Mouse (Mus musculus): Measurements from ENCODE around the gene Pfkfb3. TPM values are rescaled to one million over a fixed set of nuclear protein-coding genes. Genes with fewer than 3 reads are reported as not detected.

The Pfkfb3 gene
- 17.9 and 19.2 TPM in 2 replicates for polyA plus RNA-seq (2015; fragmentation: Nextera tagmentation; extraction: Ambion mirVana)

DNA sequence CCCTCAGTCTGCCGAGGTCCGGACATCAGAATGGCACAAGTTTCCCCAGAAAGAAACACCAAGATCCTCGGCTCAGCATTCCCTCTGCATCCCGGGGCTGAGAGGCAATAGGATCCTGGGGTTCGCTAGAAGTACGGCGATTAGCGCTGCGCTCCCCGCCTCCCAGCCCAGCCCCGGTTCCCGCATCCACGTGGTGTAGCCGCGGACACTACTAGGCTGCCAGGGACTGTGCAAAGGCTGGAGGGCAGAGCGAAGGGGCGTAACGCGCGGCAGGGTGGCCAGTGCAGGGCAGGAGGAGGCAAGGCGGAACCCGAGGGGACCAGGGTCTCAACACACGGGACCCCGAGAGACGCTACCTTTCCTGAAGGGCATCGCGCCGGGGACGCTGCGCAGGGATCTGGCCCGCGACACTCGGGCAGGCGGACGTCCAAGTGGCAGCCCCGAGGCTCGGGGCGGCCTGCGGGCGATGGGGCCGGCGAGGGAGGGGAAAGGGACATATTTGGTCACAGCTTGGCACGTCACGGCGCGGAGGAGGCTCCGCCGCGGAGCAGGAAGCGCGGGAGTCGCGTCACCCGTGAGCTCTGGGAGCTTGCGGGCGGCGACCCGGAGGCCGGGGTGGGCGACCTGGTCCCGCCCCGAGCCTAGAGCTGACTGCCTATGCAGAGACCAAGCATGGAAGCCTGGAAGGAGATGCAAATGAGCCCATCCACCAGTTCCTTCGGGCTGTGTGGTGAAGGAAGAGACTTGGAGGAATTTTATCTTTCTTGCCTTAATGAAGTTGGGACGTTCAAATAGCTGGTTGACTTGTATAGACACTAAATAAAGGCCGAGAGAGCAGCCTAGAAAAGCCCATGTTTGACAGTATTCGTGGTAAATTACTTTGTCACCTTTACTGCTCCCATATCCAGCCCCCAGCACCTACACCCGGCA, at the start of gene Pfkfb3:
Gene Pfkfb3 (minus strand): TSS at position 607 of the 930 bp plus-strand sequence.
- no peak within 1 kb of the TSS for H3K27ac ChIP-seq (ENCODE audit: low read length)
- 1% methylated on average over 60 of the region's 67 CpGs for WGBS
- peak; percentile 88 for ATAC-seq (ENCODE audit: low read depth)
- H3K27me3 ChIP-seq (ENCODE audit: control insufficient read depth, insufficient read depth, low read depth, low read length): 0 out of 2 replicates have a peak, but pooled peaks cover 2% of the 10 kb centered on the region
- peaks cover 9% of the 10 kb centered on the region for H3K4me1 ChIP-seq (replicated peaks; ENCODE audit: control insufficient read depth, insufficient read depth, low read length)
- peak within 1 kb of the TSS; percentile 65 for H3K9ac ChIP-seq (ENCODE audit: low read length)
- peak within 1 kb of the TSS; percentile 97 for H3K4me2 ChIP-seq (ENCODE audit: low read depth, low read length)
- H3K4me3 ChIP-seq (ENCODE audit: low read length): peak within 1 kb of the TSS; percentile 61
- no peaks in the 10 kb centered on the region for H3K9me3 ChIP-seq (ENCODE audit: control insufficient read depth, low read length)
- no peaks in the 10 kb centered on the region for H3K36me3 ChIP-seq (ENCODE audit: control insufficient read depth, insufficient read depth, low read length)

DNA sequence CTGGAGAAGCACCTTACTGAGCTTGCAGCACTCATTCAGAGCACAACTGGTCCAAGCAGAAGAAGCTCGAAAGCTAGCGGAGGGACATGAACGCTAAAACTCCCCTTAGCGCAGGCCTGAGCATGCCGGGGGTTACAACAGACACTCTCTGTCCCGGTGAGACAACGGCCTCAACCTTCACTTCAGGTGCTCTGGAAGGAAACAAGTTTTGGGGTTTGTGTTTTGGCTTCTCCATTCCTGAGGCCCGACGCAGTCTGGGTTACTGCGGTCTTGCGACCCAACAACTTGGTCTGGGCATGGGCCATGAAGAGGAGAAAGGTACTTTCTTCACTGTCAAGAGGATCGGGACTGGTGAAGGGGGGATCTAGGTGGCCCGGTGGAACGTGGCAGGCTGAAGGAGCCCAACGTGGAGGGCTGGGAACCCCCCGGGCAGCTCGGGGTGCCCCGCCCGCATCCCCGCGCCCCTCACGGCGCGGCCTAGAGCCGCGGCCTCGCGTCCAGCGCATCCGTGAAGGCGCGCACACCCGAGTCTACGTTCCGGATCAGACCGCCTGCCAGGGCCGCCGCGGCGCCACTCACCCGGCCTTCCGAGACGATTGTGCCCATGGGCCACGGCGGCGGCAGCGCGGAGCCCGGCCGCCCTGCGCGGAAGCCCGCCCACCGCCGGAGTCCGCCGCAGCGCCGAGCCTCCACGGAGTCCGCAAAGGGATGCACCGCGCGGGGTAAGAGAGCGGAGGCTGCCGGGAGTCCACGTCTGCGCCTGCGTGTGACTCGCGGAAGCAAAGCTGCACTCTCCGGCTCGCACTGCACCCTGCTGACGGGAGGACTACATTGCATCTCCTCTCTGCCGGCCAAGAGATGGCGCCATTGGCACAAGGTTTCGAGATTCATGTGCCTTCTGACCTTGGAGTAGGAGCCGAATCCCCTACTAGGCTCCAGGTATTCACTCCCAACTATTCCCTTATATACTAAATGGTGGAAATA, 48.9 kb upstream of the Pfkfb3 start:
- Histone ChIP-seq H3K9ac (ENCODE audit: low read length) (peak overlapping the region; percentile 99), H3K36me3 (ENCODE audit: control insufficient read depth, insufficient read depth, low read length) (0 out of 2 replicates have a peak, but pooled peaks cover 3% of the 10 kb centered on the region), H3K27me3 (ENCODE audit: control insufficient read depth, insufficient read depth, low read depth, low read length) (no peaks in the 10 kb centered on the region), H3K4me3 (ENCODE audit: low read length) (peak overlapping the region; percentile 97), H3K4me1 (replicated peaks; ENCODE audit: control insufficient read depth, insufficient read depth, low read length) (peaks cover 7% of the 10 kb centered on the region), H3K4me2 (ENCODE audit: low read depth, low read length) (peak overlapping the region; percentile 63), H3K27ac (ENCODE audit: low read length) (peak overlapping the region; percentile 55; the same call in 1 of the 2 replicates), H3K9me3 (ENCODE audit: control insufficient read depth, low read length) (no peaks in the 10 kb centered on the region)
- peak; percentile 99 for ATAC-seq (ENCODE audit: low read depth)
- WGBS: under 1% methylated on average over 67 of the region's 78 CpGs

DNA sequence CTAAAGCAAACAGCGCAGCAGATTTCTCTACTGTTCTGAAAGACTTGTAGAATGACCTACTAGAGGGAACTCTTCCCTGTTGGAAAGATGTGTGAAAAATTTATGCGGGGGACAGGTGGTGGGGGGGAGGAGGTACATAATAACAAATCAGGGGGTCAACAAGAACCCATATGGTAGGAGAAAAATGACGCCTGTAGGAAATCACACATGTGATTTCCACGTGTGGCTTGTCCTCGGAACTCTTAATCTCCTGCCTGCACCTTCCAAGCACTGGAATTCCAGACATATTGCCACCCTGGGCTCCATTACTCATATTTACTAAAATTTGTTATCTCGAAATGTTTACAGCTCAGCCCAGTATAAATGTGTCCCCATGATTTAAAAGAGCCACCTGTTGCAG, 47.9 kb upstream of the Pfkfb3 start:
- H3K36me3 ChIP-seq (ENCODE audit: control insufficient read depth, insufficient read depth, low read length): peaks cover 9% of the 10 kb centered on the region; the same call in 1 of the 2 replicates
- peak overlapping the region; percentile 97 for H3K4me3 ChIP-seq (ENCODE audit: low read length)
- WGBS: 70% methylated on average over 6 of the region's 6 CpGs
- no peaks in the 10 kb centered on the region for H3K9me3 ChIP-seq (ENCODE audit: control insufficient read depth, low read length)
- no peak for ATAC-seq (ENCODE audit: low read depth)
- H3K27ac ChIP-seq (ENCODE audit: low read length): no peak overlapping the region
- no peaks in the 10 kb centered on the region for H3K27me3 ChIP-seq (ENCODE audit: control insufficient read depth, insufficient read depth, low read depth, low read length)
- H3K9ac ChIP-seq (ENCODE audit: low read length): peak overlapping the region; percentile 99
- peak overlapping the region; percentile 63 for H3K4me2 ChIP-seq (ENCODE audit: low read depth, low read length)
- H3K4me1 ChIP-seq (replicated peaks; ENCODE audit: control insufficient read depth, insufficient read depth, low read length): peaks cover 7% of the 10 kb centered on the region

DNA sequence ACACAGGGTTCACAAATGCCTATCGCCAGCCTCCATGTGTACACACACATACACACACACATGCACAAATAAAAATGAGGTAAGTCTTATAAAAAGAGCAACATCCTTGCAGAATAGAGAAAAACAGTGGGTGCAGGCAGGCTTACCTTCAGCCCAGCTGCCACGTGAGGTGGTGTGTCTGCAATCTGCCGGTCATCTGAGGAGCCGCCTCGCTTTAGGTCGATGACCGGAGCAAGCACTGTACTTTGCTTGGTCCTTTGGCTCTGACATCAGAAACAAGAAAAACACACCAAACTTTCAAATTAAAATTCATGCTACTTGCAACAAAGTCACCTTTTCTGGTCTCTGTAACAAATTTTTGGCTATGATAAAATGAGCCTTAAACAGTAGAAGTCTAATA, 44.0 kb upstream of the Pfkfb3 start:
- Histone ChIP-seq H3K9ac (ENCODE audit: low read length) (no peak overlapping the region), H3K36me3 (ENCODE audit: control insufficient read depth, insufficient read depth, low read length) (peaks cover 36% of the 10 kb centered on the region), H3K27ac (ENCODE audit: low read length) (no peak overlapping the region), H3K4me3 (ENCODE audit: low read length) (no peak overlapping the region), H3K27me3 (ENCODE audit: control insufficient read depth, insufficient read depth, low read depth, low read length) (no peaks in the 10 kb centered on the region), H3K4me1 (replicated peaks; ENCODE audit: control insufficient read depth, insufficient read depth, low read length) (peaks cover 7% of the 10 kb centered on the region), H3K4me2 (ENCODE audit: low read depth, low read length) (no peak overlapping the region), H3K9me3 (ENCODE audit: control insufficient read depth, low read length) (no peaks in the 10 kb centered on the region)
- 97% methylated on average over 7 of the region's 7 CpGs for WGBS
- no peak for ATAC-seq (ENCODE audit: low read depth)

DNA sequence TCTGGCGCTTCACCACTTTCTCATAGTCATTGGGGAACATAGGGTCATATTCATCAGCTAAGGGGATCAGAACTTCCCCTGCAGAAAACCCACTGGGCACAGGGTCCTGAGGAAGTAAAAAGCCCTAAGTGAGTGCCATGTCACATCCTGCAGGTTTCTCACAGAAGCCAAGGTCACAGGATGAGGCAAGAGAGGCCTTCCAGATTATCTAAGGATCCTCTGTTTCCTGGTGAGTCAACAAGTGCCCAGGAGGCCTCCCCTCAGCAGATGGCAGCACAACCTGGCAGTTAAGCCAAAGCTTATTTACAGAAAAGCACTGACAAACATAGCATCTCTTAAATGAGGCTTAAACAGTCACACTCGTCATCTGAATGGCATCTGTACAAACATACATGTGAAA, 42.8 kb upstream of the Pfkfb3 start:
- H3K27ac ChIP-seq (ENCODE audit: low read length): no peak overlapping the region
- no peak overlapping the region for H3K4me3 ChIP-seq (ENCODE audit: low read length)
- no peak overlapping the region for H3K9ac ChIP-seq (ENCODE audit: low read length)
- H3K27me3 ChIP-seq (ENCODE audit: control insufficient read depth, insufficient read depth, low read depth, low read length): no peaks in the 10 kb centered on the region
- ATAC-seq (ENCODE audit: low read depth): no peak
- no peak overlapping the region for H3K4me2 ChIP-seq (ENCODE audit: low read depth, low read length)
- H3K9me3 ChIP-seq (ENCODE audit: control insufficient read depth, low read length): no peaks in the 10 kb centered on the region
- peaks cover 48% of the 10 kb centered on the region for H3K36me3 ChIP-seq (ENCODE audit: control insufficient read depth, insufficient read depth, low read length)
- 77% methylated on average over 2 of the region's 2 CpGs for WGBS
- peaks cover 2% of the 10 kb centered on the region for H3K4me1 ChIP-seq (replicated peaks; ENCODE audit: control insufficient read depth, insufficient read depth, low read length)

DNA sequence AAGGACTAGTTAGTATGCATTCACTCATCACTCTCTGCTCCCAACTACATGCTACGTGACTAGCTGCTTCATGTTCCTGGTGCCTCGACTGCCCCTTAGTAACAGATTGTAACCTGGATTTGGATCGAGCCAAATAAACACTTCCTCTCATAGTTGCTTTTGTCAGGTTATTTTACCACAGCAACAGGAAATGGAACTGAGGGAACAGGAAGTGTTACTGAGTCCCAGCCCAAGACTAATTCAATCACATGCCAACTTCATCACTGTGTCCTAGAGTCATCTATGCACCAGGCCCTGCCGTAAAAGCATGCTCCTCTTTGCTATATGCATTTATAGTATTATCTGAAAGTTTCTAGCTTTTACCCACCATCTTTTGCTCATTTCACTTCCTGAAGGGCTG, 34.1 kb upstream of the Pfkfb3 start:
- Histone ChIP-seq H3K36me3 (ENCODE audit: control insufficient read depth, insufficient read depth, low read length) (peaks cover 73% of the 10 kb centered on the region), H3K4me3 (ENCODE audit: low read length) (no peak overlapping the region), H3K27me3 (ENCODE audit: control insufficient read depth, insufficient read depth, low read depth, low read length) (no peaks in the 10 kb centered on the region), H3K4me1 (replicated peaks; ENCODE audit: control insufficient read depth, insufficient read depth, low read length) (no peaks in the 10 kb centered on the region), H3K9me3 (ENCODE audit: control insufficient read depth, low read length) (no peaks in the 10 kb centered on the region), H3K27ac (ENCODE audit: low read length) (no peak overlapping the region), H3K4me2 (ENCODE audit: low read depth, low read length) (no peak overlapping the region), H3K9ac (ENCODE audit: low read length) (no peak overlapping the region)
- 91% methylated on average over 4 of the region's 4 CpGs for WGBS
- ATAC-seq (ENCODE audit: low read depth): no peak

DNA sequence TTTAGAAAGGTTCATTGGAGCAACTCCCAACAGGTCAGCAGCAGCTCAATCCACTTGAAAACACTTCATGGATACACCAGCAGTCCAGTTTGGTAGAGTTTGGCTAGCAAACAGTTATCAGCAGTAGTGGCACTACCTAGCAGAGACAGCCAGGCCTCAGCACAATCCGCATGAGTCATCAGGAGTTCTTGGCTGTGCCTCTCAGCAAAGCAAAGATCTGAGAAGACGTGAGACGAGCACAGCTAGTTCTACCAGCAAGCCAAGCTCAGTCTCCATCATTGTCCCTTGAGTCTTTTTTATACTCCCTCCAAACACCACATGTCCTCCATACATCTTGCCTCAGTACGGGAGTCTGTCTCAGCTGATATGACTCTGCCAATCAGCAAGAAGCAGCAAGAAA, 25.5 kb upstream of the Pfkfb3 start:
- ATAC-seq (ENCODE audit: low read depth): no peak
- H3K9me3 ChIP-seq (ENCODE audit: control insufficient read depth, low read length): no peaks in the 10 kb centered on the region
- 87% methylated on average over 4 of the region's 4 CpGs for WGBS
- H3K27me3 ChIP-seq (ENCODE audit: control insufficient read depth, insufficient read depth, low read depth, low read length): no peaks in the 10 kb centered on the region
- H3K4me3 ChIP-seq (ENCODE audit: low read length): no peak overlapping the region
- no peak overlapping the region for H3K27ac ChIP-seq (ENCODE audit: low read length)
- H3K4me1 ChIP-seq (replicated peaks; ENCODE audit: control insufficient read depth, insufficient read depth, low read length): no peaks in the 10 kb centered on the region
- H3K4me2 ChIP-seq (ENCODE audit: low read depth, low read length): no peak overlapping the region
- H3K9ac ChIP-seq (ENCODE audit: low read length): no peak overlapping the region
- peaks cover 14% of the 10 kb centered on the region for H3K36me3 ChIP-seq (ENCODE audit: control insufficient read depth, insufficient read depth, low read length)

DNA sequence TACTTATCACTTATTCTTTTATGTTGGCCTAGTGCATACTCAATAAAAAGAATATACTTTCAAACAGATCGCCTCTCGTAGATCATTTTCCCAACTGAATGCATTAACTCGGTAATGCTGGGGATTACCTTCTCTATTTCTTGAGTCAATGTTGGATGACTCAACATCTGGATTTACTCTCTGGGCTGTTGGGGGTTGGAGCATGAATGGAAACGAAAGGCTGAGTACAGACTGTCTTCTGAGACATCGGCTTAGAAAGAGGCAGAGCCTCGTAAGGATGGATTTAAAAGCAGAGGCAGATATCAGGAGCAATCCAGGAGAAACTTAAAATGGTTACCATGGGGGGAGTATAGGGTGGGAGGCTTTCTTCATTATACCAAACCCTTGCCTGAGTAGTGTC, 24.3 kb upstream of the Pfkfb3 start:
- H3K4me1 ChIP-seq (replicated peaks; ENCODE audit: control insufficient read depth, insufficient read depth, low read length): no peaks in the 10 kb centered on the region
- H3K27ac ChIP-seq (ENCODE audit: low read length): no peak overlapping the region
- H3K4me2 ChIP-seq (ENCODE audit: low read depth, low read length): no peak overlapping the region
- peaks cover 7% of the 10 kb centered on the region for H3K36me3 ChIP-seq (ENCODE audit: control insufficient read depth, insufficient read depth, low read length)
- no peak overlapping the region for H3K9ac ChIP-seq (ENCODE audit: low read length)
- H3K4me3 ChIP-seq (ENCODE audit: low read length): no peak overlapping the region
- no peaks in the 10 kb centered on the region for H3K9me3 ChIP-seq (ENCODE audit: control insufficient read depth, low read length)
- WGBS: 86% methylated on average over 6 of the region's 6 CpGs
- no peak for ATAC-seq (ENCODE audit: low read depth)
- no peaks in the 10 kb centered on the region for H3K27me3 ChIP-seq (ENCODE audit: control insufficient read depth, insufficient read depth, low read depth, low read length)

DNA sequence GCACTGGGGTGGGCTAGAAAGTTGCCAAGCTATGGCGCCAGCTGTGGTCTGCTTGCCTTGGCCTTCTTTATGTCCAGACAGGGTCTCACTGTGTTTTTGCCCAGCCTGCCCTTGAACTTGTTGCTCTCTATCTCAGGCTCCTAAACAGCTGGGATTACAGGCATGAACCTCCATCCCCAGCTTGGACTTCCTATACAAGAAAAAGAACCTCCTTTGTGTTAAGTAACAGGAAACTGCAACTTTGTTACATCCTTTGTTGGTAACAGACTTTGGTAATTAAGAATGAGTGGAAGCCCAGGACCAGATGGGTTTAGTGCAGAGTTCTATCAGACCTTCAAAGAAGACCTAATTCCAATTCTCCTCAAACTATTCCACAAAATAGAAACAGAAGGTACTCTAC, 19.8 kb upstream of the Pfkfb3 start:
- WGBS: 95% methylated on average over 1 of the region's 1 CpGs
- no peak for ATAC-seq (ENCODE audit: low read depth)
- no peak overlapping the region for H3K27ac ChIP-seq (ENCODE audit: low read length)
- no peaks in the 10 kb centered on the region for H3K4me1 ChIP-seq (replicated peaks; ENCODE audit: control insufficient read depth, insufficient read depth, low read length)
- no peaks in the 10 kb centered on the region for H3K27me3 ChIP-seq (ENCODE audit: control insufficient read depth, insufficient read depth, low read depth, low read length)
- no peaks in the 10 kb centered on the region for H3K9me3 ChIP-seq (ENCODE audit: control insufficient read depth, low read length)
- H3K9ac ChIP-seq (ENCODE audit: low read length): no peak overlapping the region
- H3K36me3 ChIP-seq (ENCODE audit: control insufficient read depth, insufficient read depth, low read length): no peaks in the 10 kb centered on the region
- H3K4me2 ChIP-seq (ENCODE audit: low read depth, low read length): no peak overlapping the region
- no peak overlapping the region for H3K4me3 ChIP-seq (ENCODE audit: low read length)

Data from lung, embryonic 16.5 days (tissue).